Mouse (Mus musculus) midbrain, embryonic 12.5 days (tissue): ENCODE measurements around the gene Ulk2. TPM values are rescaled to one million over a fixed set of nuclear protein-coding genes. Genes with fewer than 3 reads are reported as not detected.
A peak's percentile ranks its signal among the peaks of the same experiment; 100 is the strongest.

Source experiments
- ATAC-seq: fragments of 200-750 bp; cut with Nextera tagmentation; 2 replicates; pipeline ENCODE4 v1.8.0; 2017; ENCODE audit warnings: low read depth, moderate TSS enrichment, moderate library complexity; ENCODE audit not compliant: low FRiP score
- H3K27ac ChIP-seq: fragments of 300-500 bp; sonication (generic); replicated peaks from 2 replicates; pipeline ENCODE4 v1.5.1; 2016; ENCODE audit warnings: mild to moderate bottlenecking
- H3K27me3 ChIP-seq: fragments of 300-500 bp; sonication (generic); 2 replicates; pipeline ENCODE4 v1.6.1; 2016; ENCODE audit warnings: mild to moderate bottlenecking
- H3K36me3 ChIP-seq: fragments of 300-500 bp; sonication (generic); 2 replicates; pipeline ENCODE4 v1.6.1; 2016
- H3K4me1 ChIP-seq: fragments of 300-500 bp; sonication (generic); 2 replicates; pipeline ENCODE4 v1.6.1; 2016
- H3K4me2 ChIP-seq: fragments of 300-500 bp; sonication (generic); replicated peaks from 2 replicates; pipeline ENCODE4 v1.6.1; 2016; ENCODE audit warnings: mild to moderate bottlenecking, moderate library complexity
- H3K4me3 ChIP-seq: fragments of 300-500 bp; sonication (generic); 2 replicates; pipeline ENCODE4 v1.5.1; 2016; ENCODE audit warnings: mild to moderate bottlenecking
- H3K9ac ChIP-seq: fragments of 300-500 bp; sonication (generic); replicated peaks from 2 replicates; pipeline ENCODE4 v1.6.1; 2016; ENCODE audit warnings: mild to moderate bottlenecking, moderate library complexity
- H3K9me3 ChIP-seq: fragments of 300-500 bp; sonication (generic); 2 replicates; pipeline ENCODE4 v1.6.1; 2016; ENCODE audit warnings: mild to moderate bottlenecking
- WGBS: fragments of 180-500 bp; shearing (Covaris S2); methylation state at CpG from one replicate; pipeline ENCODE4 v1.1.7; 2016; 5-methylcytosine and 5-hydroxymethylcytosine counted together
- polyA plus RNA-seq: library from polyadenylated mRNA; unstranded; fragments of >200 nt; fragmentation: Nextera tagmentation; extraction: Ambion mirVana; gene quantifications from 2 replicates; pipeline ENCODE4 v1.2.1, GENCODE M21; 2016

The Ulk2 gene
- 40.0 and 43.7 TPM in 2 replicates for polyA plus RNA-seq

GRCm38 (mm10) chr11:61854988-61855411 lies at the start of gene Ulk2:
Gene Ulk2 (minus strand): TSS chr11:61855073.
- Histone ChIP-seq H3K4me3 (peak within 1 kb of the TSS; percentile 78), H3K4me1 (peaks cover 5% of the 10 kb centered on the region; the same call in 1 of the 2 replicates), H3K4me2 (peak within 1 kb of the TSS; percentile 71), H3K27ac (peak within 1 kb of the TSS; percentile 91), H3K27me3 (no peaks in the 10 kb centered on the region), H3K9me3 (no peaks in the 10 kb centered on the region), H3K9ac (peak within 1 kb of the TSS; percentile 95), H3K36me3 (peaks cover 4% of the 10 kb centered on the region; the same call in 1 of the 2 replicates)
- ATAC-seq, result peak; percentile 87
- 0% methylated on average over 37 of the region's 58 CpGs for WGBS

- peaks cover 46% of the 10 kb centered on the region for H3K36me3 ChIP-seq
- no peak overlapping the region for H3K27ac ChIP-seq
- ATAC-seq, result no peak
- H3K4me2 ChIP-seq, result no peak overlapping the region
- no peak overlapping the region for H3K9ac ChIP-seq
- no peaks in the 10 kb centered on the region for H3K27me3 ChIP-seq
- no peaks in the 10 kb centered on the region for H3K9me3 ChIP-seq
- H3K4me1 ChIP-seq, result no peaks in the 10 kb centered on the region
- WGBS, result 86% methylated on average over 5 of the region's 5 CpGs
- no peak overlapping the region for H3K4me3 ChIP-seq
Measured at GRCm38 (mm10) chr11:61882183-61882582, 27.3 kb upstream of the Ulk2 start.

GRCm38 (mm10) chr11:61879921-61880320 lies 25.0 kb upstream of the Ulk2 start:
- H3K27ac ChIP-seq, result no peak overlapping the region
- no peaks in the 10 kb centered on the region for H3K27me3 ChIP-seq
- no peak overlapping the region for H3K4me3 ChIP-seq
- H3K9me3 ChIP-seq, result no peaks in the 10 kb centered on the region
- H3K4me2 ChIP-seq, result no peak overlapping the region
- H3K9ac ChIP-seq, result no peak overlapping the region
- H3K36me3 ChIP-seq, result peaks cover 52% of the 10 kb centered on the region
- no peaks in the 10 kb centered on the region for H3K4me1 ChIP-seq
- ATAC-seq, result no peak

GRCm38 (mm10) chr11:61871881-61872280 lies 17.0 kb upstream of the Ulk2 start:
- no peak overlapping the region for H3K4me3 ChIP-seq
- no peak overlapping the region for H3K9ac ChIP-seq
- no peaks in the 10 kb centered on the region for H3K4me1 ChIP-seq
- H3K4me2 ChIP-seq, result no peak overlapping the region
- peaks cover 70% of the 10 kb centered on the region for H3K36me3 ChIP-seq
- H3K9me3 ChIP-seq, result no peaks in the 10 kb centered on the region
- H3K27me3 ChIP-seq, result no peaks in the 10 kb centered on the region
- no peak overlapping the region for H3K27ac ChIP-seq
- ATAC-seq, result no peak
- 94% methylated on average over 5 of the region's 5 CpGs for WGBS

- Histone ChIP-seq H3K9me3 (no peaks in the 10 kb centered on the region), H3K4me3 (no peak overlapping the region)
Measured at GRCm38 (mm10) chr11:61866856-61867255, 12.0 kb upstream of the Ulk2 start.

GRCm38 (mm10) chr11:61861781-61862547 lies 7.1 kb upstream of the Ulk2 start:
- Histone ChIP-seq H3K4me2 (no peak overlapping the region), H3K9ac (no peak overlapping the region), H3K36me3 (no peaks in the 10 kb centered on the region), H3K4me3 (no peak overlapping the region), H3K4me1 (no peaks in the 10 kb centered on the region), H3K9me3 (no peaks in the 10 kb centered on the region), H3K27ac (no peak overlapping the region), H3K27me3 (no peaks in the 10 kb centered on the region)
- no peak for ATAC-seq
- 78% methylated on average over 6 of the region's 6 CpGs for WGBS

More at GRCm38 (mm10) chr11:61866856-61867255, 12.0 kb upstream of the Ulk2 start:
- no peak overlapping the region for H3K27ac ChIP-seq
- H3K36me3 ChIP-seq, result peaks cover 26% of the 10 kb centered on the region
- H3K27me3 ChIP-seq, result no peaks in the 10 kb centered on the region
- ATAC-seq, result no peak
- H3K4me1 ChIP-seq, result no peaks in the 10 kb centered on the region
- H3K9ac ChIP-seq, result no peak overlapping the region
- no peak overlapping the region for H3K4me2 ChIP-seq

GRCm38 (mm10) chr11:61859316-61859715 lies 4.4 kb upstream of the Ulk2 start:
- Histone ChIP-seq H3K9me3 (no peaks in the 10 kb centered on the region), H3K4me1 (no peaks in the 10 kb centered on the region), H3K27ac (no peak overlapping the region), H3K4me2 (no peak overlapping the region), H3K36me3 (no peaks in the 10 kb centered on the region), H3K9ac (no peak overlapping the region), H3K27me3 (no peaks in the 10 kb centered on the region), H3K4me3 (no peak overlapping the region)
- ATAC-seq, result no peak
- 81% methylated on average over 1 of the region's 1 CpGs for WGBS

GRCm38 (mm10) chr11:61855539-61855938 lies 666 bp upstream of the Ulk2 start:
- Histone ChIP-seq H3K27ac (peak overlapping the region; percentile 91), H3K4me3 (peak overlapping the region; percentile 78), H3K36me3 (peaks cover 2% of the 10 kb centered on the region; the same call in 1 of the 2 replicates), H3K9me3 (no peaks in the 10 kb centered on the region), H3K9ac (peak overlapping the region; percentile 95), H3K27me3 (no peaks in the 10 kb centered on the region), H3K4me1 (peaks cover 5% of the 10 kb centered on the region; the same call in 1 of the 2 replicates), H3K4me2 (peak overlapping the region; percentile 71)
- no peak for ATAC-seq
- WGBS, result 50% methylated on average over 6 of the region's 6 CpGs

- H3K4me2 ChIP-seq, result peak overlapping the region; percentile 71
- peak; percentile 85 for ATAC-seq
- 2% methylated on average over 57 of the region's 87 CpGs for WGBS
- peak overlapping the region; percentile 95 for H3K9ac ChIP-seq
- no peaks in the 10 kb centered on the region for H3K27me3 ChIP-seq
- no peaks in the 10 kb centered on the region for H3K9me3 ChIP-seq
- peaks cover 8% of the 10 kb centered on the region; the same call in 1 of the 2 replicates for H3K4me1 ChIP-seq
- H3K27ac ChIP-seq, result peak overlapping the region; percentile 91
- peak overlapping the region; percentile 78 for H3K4me3 ChIP-seq
- peaks cover 4% of the 10 kb centered on the region; the same call in 1 of the 2 replicates for H3K36me3 ChIP-seq
Measured at GRCm38 (mm10) chr11:61854211-61854987, 474 bp downstream of the Ulk2 start.

GRCm38 (mm10) chr11:61853659-61854058 lies 1.2 kb downstream of the Ulk2 start:
- WGBS, result 17% methylated on average over 5 of the region's 5 CpGs
- H3K27me3 ChIP-seq, result no peaks in the 10 kb centered on the region
- peak overlapping the region; percentile 95 for H3K9ac ChIP-seq
- no peaks in the 10 kb centered on the region for H3K9me3 ChIP-seq
- H3K4me1 ChIP-seq, result peaks cover 10% of the 10 kb centered on the region; the same call in 1 of the 2 replicates
- peaks cover 4% of the 10 kb centered on the region; the same call in 1 of the 2 replicates for H3K36me3 ChIP-seq
- peak overlapping the region; percentile 71 for H3K4me2 ChIP-seq
- no peak for ATAC-seq
- H3K4me3 ChIP-seq, result peak overlapping the region; percentile 78
- peak overlapping the region; percentile 91 for H3K27ac ChIP-seq

GRCm38 (mm10) chr11:61852916-61853315 lies 2.0 kb downstream of the Ulk2 start:
- Histone ChIP-seq H3K27me3 (no peaks in the 10 kb centered on the region), H3K4me1 (peaks cover 10% of the 10 kb centered on the region; the same call in 1 of the 2 replicates), H3K36me3 (peaks cover 4% of the 10 kb centered on the region; the same call in 1 of the 2 replicates), H3K27ac (no peak overlapping the region), H3K9me3 (no peaks in the 10 kb centered on the region), H3K9ac (no peak overlapping the region), H3K4me2 (peak overlapping the region; percentile 28), H3K4me3 (no peak overlapping the region)
- ATAC-seq, result no peak

- no peak overlapping the region for H3K4me3 ChIP-seq
- peaks cover 10% of the 10 kb centered on the region; the same call in 1 of the 2 replicates for H3K4me1 ChIP-seq
- H3K27ac ChIP-seq, result no peak overlapping the region
- ATAC-seq, result no peak
- peaks cover 4% of the 10 kb centered on the region; the same call in 1 of the 2 replicates for H3K36me3 ChIP-seq
- no peaks in the 10 kb centered on the region for H3K27me3 ChIP-seq
- no peak overlapping the region for H3K9ac ChIP-seq
- WGBS, result 83% methylated on average over 3 of the region's 3 CpGs
- H3K4me2 ChIP-seq, result no peak overlapping the region
- H3K9me3 ChIP-seq, result no peaks in the 10 kb centered on the region
Measured at GRCm38 (mm10) chr11:61851195-61851594, 3.7 kb downstream of the Ulk2 start.
